Mouse (Mus musculus) megakaryocyte, embryonic 14.5 days (primary cell): ENCODE results near the gene Gm20388.

Experiments used
- FLI1 ChIP-seq: IDR thresholded peaks from 2 replicates; pipeline ENCODE4 v1.6.1; 2012; ENCODE audit warnings: low read length, inconsistent platforms, mixed read lengths
- GATA1 ChIP-seq: IDR thresholded peaks from 3 replicates; pipeline ENCODE4 v1.6.1; 2012; ENCODE audit warnings: mixed read lengths, low read length, inconsistent platforms, borderline replicate concordance

DNA sequence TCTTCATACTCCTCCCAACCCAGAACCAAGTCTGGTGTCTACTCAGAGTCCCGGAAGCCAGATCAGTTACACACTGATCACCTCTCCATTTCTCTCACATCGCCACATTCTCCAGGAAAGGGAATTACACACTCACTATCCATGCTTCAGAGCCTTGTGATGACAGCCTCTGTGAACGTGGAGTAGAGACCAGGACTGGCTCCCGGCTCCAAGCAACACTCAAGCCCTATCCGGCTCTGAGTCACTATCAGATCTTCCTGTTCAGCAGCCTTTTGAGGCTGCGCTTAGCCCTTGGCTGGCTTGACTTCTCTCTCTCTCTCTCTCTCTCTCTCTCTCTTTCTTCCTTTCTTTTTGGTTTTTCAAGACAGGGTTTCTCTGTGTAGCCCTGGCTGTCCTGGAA lies 3962.7 kb downstream of the Gm20388 start:
- TF ChIP-seq GATA1 (no peak), FLI1 (no peak)
